35 mouse cellular contexts compared by ENCODE assay signal in genomic region chr16:94365435-94365834, GRCm38 (mm10).
"Had no signal": no experiment of that assay in that cellular context is flagged by ENCODE, and none has a peak within 500 bp of the region (broad histone marks: within the 10 kb centered on the region; RNA-seq: fewer than 3 reads in every experiment).

No protein-coding gene starts in this region.

- H3K27me3 ChIP-seq: heart, embryonic 12.5 days; heart, embryonic 13.5 days; heart, embryonic 15.5 days; hindbrain, embryonic 12.5 days; hindbrain, embryonic 13.5 days; hindbrain, embryonic 15.5 days; intestine, embryonic 15.5 days; kidney, embryonic 15.5 days had no signal

- H3K4me2 ChIP-seq: heart, embryonic 11.5 days; heart, embryonic 12.5 days; heart, embryonic 13.5 days; heart, embryonic 15.5 days; hindbrain, embryonic 12.5 days; hindbrain, embryonic 13.5 days; hindbrain, embryonic 14.5 days; hindbrain, embryonic 15.5 days; intestine, embryonic 15.5 days; kidney, embryonic 15.5 days had no signal

- ATAC-seq: hindbrain, embryonic 16.5 days; hindbrain, postnatal 0 days; inflammation-experienced regulatory T-cells, adult 6 months; intestine, embryonic 15.5 days; intestine, embryonic 16.5 days; intestine, postnatal 0 days had no signal

- H3K36me3 ChIP-seq: heart, embryonic 15.5 days; hindbrain, embryonic 15.5 days; intestine, embryonic 15.5 days had no signal

- H3K9me3 ChIP-seq: heart, embryonic 10.5 days; heart, embryonic 12.5 days; heart, embryonic 13.5 days; heart, embryonic 15.5 days; hindbrain, embryonic 10.5 days; hindbrain, embryonic 12.5 days; hindbrain, embryonic 13.5 days; hindbrain, embryonic 15.5 days; intestine, embryonic 15.5 days; kidney, embryonic 15.5 days had no signal

- DNase-seq: heart, postnatal 10 days; heart, postnatal 14 days; heart, postnatal 36 days; heart, postnatal 4 days; kidney, adult 11 months; kidney, adult 18-20 months; kidney, adult 2 months; kidney, adult 8-10 months; kidney, adult 9 months; kidney, postnatal 10 days; kidney, postnatal 14 days; kidney, postnatal 25 days; kidney, postnatal 36 days; kidney, postnatal 4 days; layer of hippocampus, adult 9-11 months; layer of hippocampus, postnatal 36 days had no signal

- H3K27ac ChIP-seq: heart, embryonic 10.5 days; heart, embryonic 13.5 days; heart, embryonic 15.5 days; hindbrain, embryonic 10.5 days; hindbrain, embryonic 12.5 days; hindbrain, embryonic 13.5 days; hindbrain, embryonic 14.5 days; hindbrain, embryonic 15.5 days; hindbrain, postnatal 0 days; intestine, embryonic 15.5 days; kidney, embryonic 15.5 days; kidney, postnatal 0 days; layer of hippocampus, adult 2 months had no signal

- H3K4me3 ChIP-seq: heart, embryonic 10.5 days; heart, embryonic 12.5 days; heart, embryonic 13.5 days; heart, embryonic 15.5 days; hindbrain, embryonic 10.5 days; hindbrain, embryonic 12.5 days; hindbrain, embryonic 13.5 days; hindbrain, embryonic 15.5 days; intestine, embryonic 15.5 days; kidney, embryonic 15.5 days; layer of hippocampus, adult 2 months had no signal

- H3K9ac ChIP-seq: heart, embryonic 12.5 days; heart, embryonic 13.5 days; heart, embryonic 15.5 days; hindbrain, embryonic 12.5 days; hindbrain, embryonic 13.5 days; hindbrain, embryonic 14.5 days; hindbrain, embryonic 15.5 days; intestine, embryonic 15.5 days; kidney, embryonic 15.5 days had no signal
